Comparison of ENCODE assay signal across 18 mouse cellular contexts in the genomic region with DNA sequence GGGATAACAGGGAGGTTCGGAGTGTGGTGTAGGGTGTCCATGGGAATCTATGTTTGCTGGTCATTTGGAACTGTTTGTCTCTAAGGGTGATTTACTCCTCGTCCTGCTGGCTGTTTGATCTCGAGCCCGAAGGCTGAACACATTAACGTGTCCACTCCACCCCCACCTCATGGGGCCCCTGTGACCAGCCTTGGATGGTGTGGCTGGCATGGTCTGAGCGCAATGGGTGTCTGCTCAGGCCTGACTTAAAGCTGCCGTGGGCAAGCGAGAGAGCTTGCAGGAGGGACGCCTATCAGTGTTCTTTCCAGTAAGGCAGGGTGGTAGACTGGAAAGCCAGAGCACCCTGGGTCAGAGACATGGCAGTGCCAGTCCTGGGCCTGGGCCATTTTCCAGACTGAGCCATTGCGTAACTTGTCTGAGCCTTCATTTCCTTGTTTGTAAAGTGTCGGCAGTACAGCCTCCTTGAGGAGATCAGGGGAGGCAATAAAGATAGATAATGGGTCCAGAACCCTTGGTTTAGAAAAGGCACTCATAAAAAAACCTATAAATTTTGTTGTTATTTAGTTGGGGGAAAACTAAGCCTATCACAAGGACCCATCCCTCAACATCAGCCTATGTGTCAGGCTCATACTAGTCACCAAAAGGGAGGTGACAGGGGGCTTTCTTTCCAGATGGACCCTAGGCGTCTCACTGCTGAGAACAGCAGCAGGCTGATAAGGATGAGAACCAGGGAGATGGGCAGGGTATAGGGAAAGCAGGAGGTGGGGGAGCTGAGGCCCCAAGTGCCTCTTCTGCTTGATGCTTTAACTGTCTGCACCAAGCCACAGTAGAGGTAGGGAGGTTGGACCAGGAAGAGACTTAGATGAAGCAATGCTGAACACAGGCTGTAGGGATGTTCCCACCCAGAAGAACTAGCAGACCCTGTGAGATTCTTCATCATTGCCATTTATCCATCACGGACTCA. TPM values are rescaled to one million over a fixed set of nuclear protein-coding genes. Genes with fewer than 3 reads are reported as not detected.
DNase-seq lines count a peak whose midpoint lies in the region; ATAC-seq and TF ChIP-seq lines count a peak whose summit lies in the region.
"Had no signal": no experiment of that assay in that cellular context is flagged by ENCODE, and none has a peak within 500 bp of the region (broad histone marks: within the 10 kb centered on the region; RNA-seq: fewer than 3 reads in every experiment).

No protein-coding gene starts in this region.

- H3K27me3 ChIP-seq in kidney, postnatal 0 days (ENCODE audit: insufficient read depth, low read length), result no peaks in the 10 kb centered on the region
- H3K27me3 ChIP-seq in intestine, embryonic 16.5 days (replicated peaks; ENCODE audit: control insufficient read depth, insufficient read depth, low read length), result no peaks in the 10 kb centered on the region; the same call in 1 of the 2 replicates
- no peaks in the 10 kb centered on the region for H3K27me3 ChIP-seq in hindbrain, embryonic 11.5 days (ENCODE audit: control insufficient read depth, insufficient read depth, low read length)
- H3K27me3 ChIP-seq: embryonic facial prominence, embryonic 15.5 days; forebrain, embryonic 12.5 days; hindbrain, embryonic 15.5 days; liver, embryonic 15.5 days; stomach, embryonic 15.5 days had no signal

- H3K27ac ChIP-seq in kidney, postnatal 0 days, result no peak overlapping the region
- H3K27ac ChIP-seq in intestine, embryonic 16.5 days (ENCODE audit: low read length), result no peak overlapping the region
- H3K27ac ChIP-seq in hindbrain, embryonic 11.5 days (ENCODE audit: low read depth, low read length), result no peak overlapping the region
- H3K27ac ChIP-seq: embryonic facial prominence, embryonic 15.5 days; forebrain, embryonic 12.5 days; hindbrain, embryonic 15.5 days; liver, embryonic 15.5 days; stomach, embryonic 15.5 days had no signal

- no peak overlapping the region for H3K4me2 ChIP-seq in kidney, postnatal 0 days (ENCODE audit: low read length)
- H3K4me2 ChIP-seq in intestine, embryonic 16.5 days (ENCODE audit: low read depth, low read length), result no peak overlapping the region
- no peak overlapping the region for H3K4me2 ChIP-seq in hindbrain, embryonic 11.5 days (replicated peaks; ENCODE audit: low read depth, low read length)
- H3K4me2 ChIP-seq: embryonic facial prominence, embryonic 15.5 days; forebrain, embryonic 12.5 days; hindbrain, embryonic 15.5 days; liver, embryonic 15.5 days; stomach, embryonic 15.5 days had no signal

- no peak overlapping the region for H3K9ac ChIP-seq in kidney, postnatal 0 days (ENCODE audit: low read depth, low read length)
- no peak overlapping the region for H3K9ac ChIP-seq in intestine, embryonic 16.5 days (ENCODE audit: low read depth, low read length)
- no peak overlapping the region for H3K9ac ChIP-seq in hindbrain, embryonic 11.5 days (ENCODE audit: low read depth, low read length)
- H3K9ac ChIP-seq: embryonic facial prominence, embryonic 15.5 days; forebrain, embryonic 12.5 days; hindbrain, embryonic 15.5 days; liver, embryonic 15.5 days; stomach, embryonic 15.5 days had no signal

- ATAC-seq in kidney, postnatal 0 days (replicated peaks; ENCODE audit: low FRiP score, low read depth), result peak; percentile 89
- peak; percentile 87 for ATAC-seq in intestine, embryonic 16.5 days
- ATAC-seq in hindbrain, embryonic 11.5 days (ENCODE audit: low FRiP score), result no peak
- ATAC-seq: activated CD4-positive, CD25-positive, alpha-beta regulatory T cell, adult 4 months had no signal

- no peak overlapping the region for H3K4me3 ChIP-seq in kidney, postnatal 0 days (replicated peaks; ENCODE audit: low read depth, low read length)
- H3K4me3 ChIP-seq in intestine, embryonic 16.5 days (ENCODE audit: low read length), result no peak overlapping the region
- H3K4me3 ChIP-seq in hindbrain, embryonic 11.5 days (ENCODE audit: low read depth, low read length), result no peak overlapping the region
- H3K4me3 ChIP-seq: embryonic facial prominence, embryonic 15.5 days; forebrain, embryonic 12.5 days; hindbrain, embryonic 15.5 days; liver, embryonic 15.5 days; stomach, embryonic 15.5 days had no signal

- whole genome bisulfite sequencing in kidney, postnatal 0 days, result 49% methylated on average over 13 of the region's 13 CpGs
- 59% methylated on average over 13 of the region's 13 CpGs for WGBS in intestine, embryonic 16.5 days
- WGBS in hindbrain, embryonic 11.5 days, result 88% methylated on average over 13 of the region's 13 CpGs

- no peaks in the 10 kb centered on the region for H3K9me3 ChIP-seq in kidney, postnatal 0 days (replicated peaks; ENCODE audit: low read length)
- no peaks in the 10 kb centered on the region; the same call in 1 of the 2 replicates for H3K9me3 ChIP-seq in intestine, embryonic 16.5 days (ENCODE audit: control insufficient read depth, low read length)
- no peaks in the 10 kb centered on the region for H3K9me3 ChIP-seq in hindbrain, embryonic 11.5 days (ENCODE audit: control insufficient read depth, low read length)
- H3K9me3 ChIP-seq: embryonic facial prominence, embryonic 15.5 days; forebrain, embryonic 12.5 days; hindbrain, embryonic 15.5 days; liver, embryonic 15.5 days; stomach, embryonic 15.5 days had no signal

- no peaks in the 10 kb centered on the region for H3K36me3 ChIP-seq in kidney, postnatal 0 days (ENCODE audit: insufficient read depth, low read length)
- H3K36me3 ChIP-seq in intestine, embryonic 16.5 days (ENCODE audit: control insufficient read depth, insufficient read depth, low read length), result no peaks in the 10 kb centered on the region
- no peaks in the 10 kb centered on the region for H3K36me3 ChIP-seq in hindbrain, embryonic 11.5 days (ENCODE audit: control insufficient read depth, insufficient read depth, low read length)
- H3K36me3 ChIP-seq: embryonic facial prominence, embryonic 15.5 days; forebrain, embryonic 12.5 days; hindbrain, embryonic 15.5 days; liver, embryonic 15.5 days; stomach, embryonic 15.5 days had no signal

- DNase-seq in adrenal gland, adult 8-10 months, result peak; percentile 15
- DNase-seq in adrenal gland, adult 18-20 months (ENCODE audit: low spot score in 2 of 2), result no peak
- peak; percentile 78 for DNase-seq in kidney, postnatal 0 days (ENCODE audit: low spot score)
- no peak for DNase-seq in kidney, adult 9 months
- peak; percentile 33 for DNase-seq in adipocyte (ENCODE audit: low spot score)
- DNase-seq in retina, embryonic 14.5 days (ENCODE audit: low spot score), result no peak
- DNase-seq in hindbrain, embryonic 11.5 days (ENCODE audit: low spot score), result no peak
- DNase-seq: cerebellum, adult 8-10 months; heart, postnatal 14 days; spleen, adult 18-20 months; thymus, postnatal 14 days had no signal

- no peak for TF ChIP-seq CTCF in kidney, postnatal 0 days (IDR thresholded peaks at IDR 0.05; ENCODE audit: low read depth)

- no peaks in the 10 kb centered on the region; the same call in 1 of the 2 replicates for H3K4me1 ChIP-seq in kidney, postnatal 0 days (replicated peaks; ENCODE audit: insufficient read depth, low read length)
- H3K4me1 ChIP-seq in intestine, embryonic 16.5 days (ENCODE audit: control insufficient read depth, insufficient read depth, low read length), result peaks cover 3% of the 10 kb centered on the region; the same call in 1 of the 2 replicates
- no peaks in the 10 kb centered on the region for H3K4me1 ChIP-seq in hindbrain, embryonic 11.5 days (replicated peaks; ENCODE audit: control insufficient read depth, insufficient read depth, low read length)
- H3K4me1 ChIP-seq: embryonic facial prominence, embryonic 15.5 days; forebrain, embryonic 12.5 days; hindbrain, embryonic 15.5 days; liver, embryonic 15.5 days; stomach, embryonic 15.5 days had no signal

RNA-seq across cellular contexts. Expression of a gene that starts 49.4 kb away (rescaled TPM):
- total RNA-seq in adrenal gland, adult 8-10 months (2022), result 10 to 100 TPM; 85.9 to 96.7 (median 88.0) TPM
- 10 to 100 TPM; 71.3 to 80.1 TPM for total RNA-seq in adrenal gland, adult 18-20 months (2021)
- polyA plus RNA-seq in kidney, postnatal 0 days (2015; fragmentation: Nextera tagmentation; extraction: Ambion mirVana), result 102 and 118 TPM in 2 replicates
- 111 and 123 TPM in 2 replicates for polyA plus RNA-seq in intestine, embryonic 16.5 days (2015; fragmentation: Nextera tagmentation; extraction: Ambion mirVana)
- 171 and 208 TPM in 2 replicates for polyA plus RNA-seq in hindbrain, embryonic 11.5 days (2014; fragmentation: Nextera tagmentation; extraction: Ambion mirVana)

Comparison
In these comparisons a context has a peak if more than half of its experiments do, and no peak if none do; other contexts are left out.
1. DNase-seq: peak in adrenal gland, adult 8-10 months (single experiment), kidney, postnatal 0 days (single experiment) and adipocyte (single experiment); none in adrenal gland, adult 18-20 months (0 of 2), kidney, adult 9 months (single experiment), retina, embryonic 14.5 days (single experiment) and hindbrain, embryonic 11.5 days (single experiment).